Mouse (Mus musculus): ENCODE measurements around the gene Rad51. TPM values are rescaled to one million over a fixed set of nuclear protein-coding genes. Genes with fewer than 3 reads are reported as not detected.

Gene Rad51
- polyA plus RNA-seq, 1 experiment from 2014 or later, result 21.8 TPM

DNA sequence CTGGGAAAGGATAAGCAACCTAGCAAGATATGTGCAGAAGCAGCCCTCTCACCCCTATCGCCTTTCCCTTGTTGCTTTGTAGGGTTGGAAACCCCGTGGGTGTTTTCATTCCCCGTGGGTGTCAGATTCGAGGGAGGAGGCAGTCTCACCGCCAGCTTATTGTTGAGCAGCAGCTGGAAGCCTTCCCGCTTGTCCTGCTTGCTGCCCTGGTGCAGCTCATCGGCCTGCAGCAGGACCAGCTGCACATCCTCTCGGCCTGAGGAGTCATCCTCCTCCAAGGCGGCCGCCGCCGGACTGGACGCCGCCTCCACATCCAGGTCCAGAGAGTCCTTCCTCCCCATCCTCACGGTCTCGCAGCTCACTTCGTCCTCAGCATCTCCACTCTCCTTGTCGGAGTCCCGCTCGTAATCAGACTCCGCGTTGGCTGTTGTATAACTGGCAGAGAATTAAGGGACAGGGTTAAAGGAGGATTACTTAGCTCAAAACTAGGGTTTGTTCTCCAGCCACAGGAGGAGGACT lies 34.6 kb downstream of the Rad51 start:
- Histone ChIP-seq H3K4me1 (replicated peaks) (no peaks in the 10 kb centered on the region), H3K9me3 (replicated peaks) (no peaks in the 10 kb centered on the region), H3K9ac (no peak overlapping the region), H3K27ac (no peak overlapping the region), H3K36me3 (peaks cover 83% of the 10 kb centered on the region), H3K27me3 (no peaks in the 10 kb centered on the region), H3K4me3 (no peak overlapping the region), H3K4me2 (no peak overlapping the region)
- 0 out of 2 replicates have a peak, but pooled peaks have one; percentile 39 for ATAC-seq (replicated peaks; ENCODE audit: insufficient number of reproducible peaks, insufficient read depth, low FRiP score, low read depth)
- 69% methylated on average over 22 of the region's 22 CpGs for WGBS

DNA sequence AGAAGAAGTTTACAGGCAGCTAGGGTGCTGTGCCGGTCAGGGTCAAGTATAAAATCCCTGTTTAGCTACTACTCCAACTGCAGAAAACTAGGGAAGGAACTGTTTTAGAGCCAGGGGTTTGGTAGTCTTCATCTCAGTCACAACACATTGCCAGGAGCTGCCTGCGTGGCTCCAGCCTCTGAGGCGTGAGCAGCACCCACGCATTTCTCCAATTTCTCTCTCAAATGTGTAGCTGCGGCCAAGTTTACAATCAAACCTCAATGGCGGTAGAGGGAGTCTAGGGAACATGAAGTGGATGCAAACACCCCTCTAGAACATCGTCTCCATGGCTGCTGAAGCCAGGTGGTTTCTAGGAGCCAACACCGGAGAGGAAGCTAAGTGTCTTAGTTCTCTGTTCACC lies 35.2 kb downstream of the Rad51 start:
- H3K27me3 ChIP-seq, result no peaks in the 10 kb centered on the region
- no peak for ATAC-seq (replicated peaks; ENCODE audit: insufficient number of reproducible peaks, insufficient read depth, low FRiP score, low read depth)
- peaks cover 84% of the 10 kb centered on the region for H3K36me3 ChIP-seq
- no peak overlapping the region for H3K4me2 ChIP-seq
- no peaks in the 10 kb centered on the region for H3K4me1 ChIP-seq (replicated peaks)
- no peak overlapping the region for H3K4me3 ChIP-seq
- H3K9me3 ChIP-seq (replicated peaks), result no peaks in the 10 kb centered on the region
- no peak overlapping the region for H3K9ac ChIP-seq
- H3K27ac ChIP-seq, result no peak overlapping the region
- 83% methylated on average over 8 of the region's 8 CpGs for WGBS

DNA sequence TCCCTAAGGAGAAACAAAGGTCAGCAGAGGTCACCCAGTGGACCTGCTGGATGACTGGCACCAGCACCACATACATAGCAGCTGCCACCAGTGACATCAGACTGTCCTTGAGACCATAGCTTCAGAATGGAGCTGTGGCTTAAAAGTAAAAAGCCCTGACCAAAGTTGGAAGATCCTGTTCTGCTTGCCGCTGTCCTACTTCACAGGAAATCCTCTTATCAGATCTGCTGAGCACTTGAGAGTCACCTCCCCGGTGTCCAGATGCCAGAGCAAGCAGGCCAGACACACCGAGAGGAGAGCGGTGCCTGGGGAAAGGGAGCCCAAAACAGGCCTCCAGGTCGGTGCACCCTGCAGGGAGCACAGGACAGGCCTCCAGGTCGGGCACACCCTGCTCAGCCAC lies 39.7 kb downstream of the Rad51 start:
- no peak overlapping the region for H3K4me2 ChIP-seq
- no peaks in the 10 kb centered on the region for H3K27me3 ChIP-seq
- peaks cover 12% of the 10 kb centered on the region for H3K4me1 ChIP-seq (replicated peaks)
- no peaks in the 10 kb centered on the region for H3K9me3 ChIP-seq (replicated peaks)
- H3K4me3 ChIP-seq, result no peak overlapping the region
- no peak for ATAC-seq (replicated peaks; ENCODE audit: insufficient number of reproducible peaks, insufficient read depth, low FRiP score, low read depth)
- no peak overlapping the region for H3K27ac ChIP-seq
- no peak overlapping the region for H3K9ac ChIP-seq
- H3K36me3 ChIP-seq, result peaks cover 68% of the 10 kb centered on the region
- WGBS, result 50% methylated on average over 6 of the region's 6 CpGs

DNA sequence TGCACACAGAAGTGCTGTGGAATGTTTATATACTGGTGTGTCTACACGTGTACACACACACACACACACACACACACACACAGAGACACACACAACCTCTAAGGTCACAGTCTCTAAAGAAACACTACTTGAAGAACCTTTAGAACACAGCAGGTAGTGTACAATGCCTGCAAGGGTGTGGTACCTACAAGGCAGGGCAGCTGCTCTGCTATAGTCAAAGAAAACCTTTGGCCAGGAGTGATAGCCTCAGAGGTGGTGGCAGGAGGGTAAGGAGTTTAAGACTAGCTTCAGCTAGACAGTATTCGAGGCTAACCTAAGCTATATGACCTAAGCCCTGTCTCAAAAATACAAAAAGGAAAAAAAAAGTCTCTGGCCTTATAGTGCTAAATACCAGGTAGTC lies 42.1 kb downstream of the Rad51 start:
- Histone ChIP-seq H3K9me3 (replicated peaks) (no peaks in the 10 kb centered on the region), H3K9ac (no peak overlapping the region), H3K27ac (no peak overlapping the region), H3K4me1 (replicated peaks) (peaks cover 15% of the 10 kb centered on the region), H3K4me2 (no peak overlapping the region), H3K36me3 (peaks cover 45% of the 10 kb centered on the region), H3K27me3 (no peaks in the 10 kb centered on the region), H3K4me3 (no peak overlapping the region)
- 86% methylated on average over 2 of the region's 2 CpGs for whole genome bisulfite sequencing
- no peak for ATAC-seq (replicated peaks; ENCODE audit: insufficient number of reproducible peaks, insufficient read depth, low FRiP score, low read depth)

DNA sequence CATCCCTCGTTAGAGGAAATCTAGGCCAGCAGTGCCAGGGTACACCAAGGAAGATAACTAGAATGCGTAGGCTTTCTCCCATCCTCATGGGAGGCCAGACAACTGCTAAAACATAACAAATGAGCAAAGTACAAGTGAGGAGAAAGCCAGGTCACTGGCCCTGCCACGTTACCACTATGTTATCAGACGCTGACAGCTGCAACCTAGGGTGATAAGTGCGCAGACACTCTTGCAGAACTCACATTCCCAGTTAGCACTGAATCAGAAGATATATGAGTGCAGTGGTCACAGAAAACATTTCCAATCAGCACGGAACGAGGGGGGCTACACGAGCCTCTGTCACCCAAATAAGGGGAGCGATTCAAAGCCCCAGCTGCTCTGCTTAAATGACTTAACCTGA lies 42.8 kb downstream of the Rad51 start:
- Histone ChIP-seq H3K36me3 (peaks cover 39% of the 10 kb centered on the region), H3K4me2 (peak overlapping the region; percentile 92), H3K4me3 (peak overlapping the region; percentile 92), H3K27me3 (no peaks in the 10 kb centered on the region), H3K9ac (0 out of 2 replicates have a peak overlapping the region, but pooled peaks have one; percentile 93), H3K9me3 (replicated peaks) (no peaks in the 10 kb centered on the region), H3K4me1 (replicated peaks) (peaks cover 15% of the 10 kb centered on the region), H3K27ac (no peak overlapping the region)
- no peak for ATAC-seq (replicated peaks; ENCODE audit: insufficient number of reproducible peaks, insufficient read depth, low FRiP score, low read depth)
- 29% methylated on average over 9 of the region's 9 CpGs for WGBS

DNA sequence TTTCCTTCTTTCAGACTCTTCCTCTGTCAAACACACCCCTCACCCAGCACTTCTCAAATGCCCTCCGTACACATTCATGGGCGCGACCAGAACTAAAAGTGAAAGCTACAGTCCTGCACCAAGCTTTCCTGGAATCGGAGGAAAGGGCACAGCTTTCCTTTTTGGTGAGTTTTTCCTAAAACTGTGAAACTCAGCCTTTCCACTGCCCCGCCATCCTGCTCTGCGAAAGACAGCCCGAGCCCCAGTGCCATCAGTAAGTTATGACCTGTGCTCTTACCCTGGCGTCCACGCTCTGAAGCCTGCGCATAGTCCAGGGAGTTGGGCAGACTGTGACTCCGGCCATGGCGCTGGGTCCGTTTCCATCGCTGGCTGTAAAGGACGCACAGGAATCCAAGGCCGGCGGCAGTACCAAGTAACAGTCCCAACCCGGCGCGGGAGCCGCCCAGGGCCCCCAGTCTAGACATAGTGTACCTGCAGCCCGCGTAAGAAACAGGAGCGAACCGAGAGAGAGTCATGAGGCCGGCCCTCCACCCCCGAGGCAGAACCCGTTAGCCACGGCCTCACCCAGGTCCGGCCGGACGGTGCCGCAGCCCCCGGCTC lies 43.6 kb downstream of the Rad51 start:
- Histone ChIP-seq H3K4me3 (peak overlapping the region; percentile 92), H3K27ac (peak overlapping the region; percentile 68), H3K9me3 (replicated peaks) (no peaks in the 10 kb centered on the region), H3K9ac (peak overlapping the region; percentile 93), H3K4me2 (peak overlapping the region; percentile 92), H3K4me1 (replicated peaks) (peaks cover 18% of the 10 kb centered on the region), H3K36me3 (peaks cover 31% of the 10 kb centered on the region), H3K27me3 (no peaks in the 10 kb centered on the region)
- no peak for ATAC-seq (replicated peaks; ENCODE audit: insufficient number of reproducible peaks, insufficient read depth, low FRiP score, low read depth)
- WGBS, result 3% methylated on average over 34 of the region's 34 CpGs

DNA sequence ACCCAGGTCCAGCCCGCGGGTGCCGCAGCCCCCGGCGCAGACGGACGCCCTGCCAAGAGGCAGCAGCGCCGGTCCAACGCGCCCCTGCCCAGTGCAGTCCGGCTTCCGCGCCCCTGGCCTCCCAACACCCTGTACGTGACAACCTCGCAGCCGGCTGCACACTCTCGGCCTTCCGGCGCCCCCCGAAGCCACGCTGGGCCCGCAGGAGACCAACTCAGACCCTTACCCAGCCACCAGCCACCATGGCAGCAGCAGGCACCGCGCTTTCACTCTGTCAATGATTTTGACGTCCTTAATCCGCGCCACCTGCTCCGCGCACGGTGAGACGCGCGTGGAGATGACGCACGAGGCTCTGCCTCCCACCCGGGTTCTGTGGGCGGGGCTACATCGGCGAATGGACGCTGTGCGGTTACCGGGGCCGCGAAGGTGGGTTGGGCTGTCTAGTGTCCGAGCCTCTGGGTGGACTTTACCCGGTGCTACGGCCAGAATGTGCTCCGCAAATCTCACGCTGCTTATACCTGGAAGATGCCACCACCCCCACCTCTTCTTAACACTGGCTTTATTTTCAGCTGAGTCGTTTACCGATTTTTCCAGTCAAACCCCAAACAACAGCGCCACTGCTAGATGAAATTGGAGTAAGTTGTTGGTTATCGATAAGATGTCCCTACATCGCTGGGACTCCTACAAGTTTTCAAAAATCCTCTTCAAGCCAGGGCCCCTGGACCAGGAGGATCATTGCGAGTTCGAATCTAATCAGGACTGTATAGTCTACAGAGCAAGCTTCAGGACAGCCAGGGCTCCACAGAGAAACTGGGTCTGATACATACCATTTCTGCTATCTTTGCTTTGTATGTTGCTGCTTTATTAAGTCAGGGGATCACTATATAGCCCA lies 44.3 kb downstream of the Rad51 start, which contains the start of gene Rmdn3:
TSS of gene Rmdn3 (minus strand) at position 354 of the 892 bp plus-strand sequence.
- H3K4me2 ChIP-seq, result peak within 1 kb of the TSS; percentile 92
- H3K4me3 ChIP-seq, result peak within 1 kb of the TSS; percentile 92
- WGBS, result 1% methylated on average over 56 of the region's 57 CpGs
- H3K9me3 ChIP-seq (replicated peaks), result no peaks in the 10 kb centered on the region
- H3K9ac ChIP-seq, result peak within 1 kb of the TSS; percentile 93
- H3K4me1 ChIP-seq (replicated peaks), result peaks cover 22% of the 10 kb centered on the region
- H3K27me3 ChIP-seq, result no peaks in the 10 kb centered on the region
- peaks cover 23% of the 10 kb centered on the region for H3K36me3 ChIP-seq
- peak; percentile 83 for ATAC-seq (replicated peaks; ENCODE audit: insufficient number of reproducible peaks, insufficient read depth, low FRiP score, low read depth)
- peak within 1 kb of the TSS; percentile 68 for H3K27ac ChIP-seq

DNA sequence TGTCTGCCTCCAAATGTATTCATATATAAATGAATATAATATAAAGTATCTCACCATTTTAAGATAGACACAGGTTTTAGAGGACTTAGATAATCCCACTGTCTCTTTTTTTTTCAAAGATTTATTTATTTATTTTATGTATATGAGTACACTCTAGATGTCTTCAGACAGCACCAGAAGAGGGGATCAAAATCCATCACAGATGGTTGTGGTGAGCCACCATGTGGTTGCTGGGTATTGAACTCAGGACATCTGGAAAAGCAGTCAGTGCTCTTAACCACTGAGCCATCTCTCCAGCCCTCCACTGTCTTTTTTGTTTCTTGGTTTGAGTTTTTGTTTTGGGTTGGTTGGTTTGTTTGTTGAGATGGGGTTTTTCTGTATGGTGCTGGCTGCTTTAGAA lies 45.2 kb downstream of the Rad51 start:
- H3K4me3 ChIP-seq, result no peak overlapping the region
- H3K9ac ChIP-seq, result no peak overlapping the region
- H3K27ac ChIP-seq, result no peak overlapping the region
- peaks cover 14% of the 10 kb centered on the region for H3K36me3 ChIP-seq
- H3K27me3 ChIP-seq, result no peaks in the 10 kb centered on the region
- no peak for ATAC-seq (replicated peaks; ENCODE audit: insufficient number of reproducible peaks, insufficient read depth, low FRiP score, low read depth)
- H3K9me3 ChIP-seq (replicated peaks), result no peaks in the 10 kb centered on the region
- H3K4me2 ChIP-seq, result no peak overlapping the region
- peaks cover 22% of the 10 kb centered on the region for H3K4me1 ChIP-seq (replicated peaks)

DNA sequence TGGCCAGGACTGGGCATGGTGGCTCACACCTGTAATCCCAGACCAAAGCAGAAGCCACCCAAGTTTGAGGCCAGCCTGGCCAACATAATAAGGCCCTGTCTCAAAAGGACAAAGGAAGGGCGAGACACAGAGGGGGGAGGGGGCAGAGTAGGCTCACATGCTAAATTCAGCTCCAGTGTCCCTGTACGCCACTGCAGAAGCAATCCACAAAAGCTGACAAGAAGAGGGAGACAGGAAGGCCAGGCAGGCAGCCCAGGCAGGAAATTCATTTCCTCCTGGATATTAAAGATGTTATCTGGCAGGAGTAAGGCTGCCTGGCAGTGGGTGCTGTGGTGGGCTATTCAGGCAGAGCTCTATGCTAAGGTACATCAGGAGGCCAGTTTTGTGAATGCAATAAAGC lies 48.7 kb downstream of the Rad51 start:
- 22% methylated on average over 2 of the region's 2 CpGs for WGBS
- Histone ChIP-seq H3K36me3 (no peaks in the 10 kb centered on the region), H3K4me2 (no peak overlapping the region), H3K9me3 (replicated peaks) (no peaks in the 10 kb centered on the region), H3K4me1 (replicated peaks) (peaks cover 11% of the 10 kb centered on the region), H3K27ac (peak overlapping the region; percentile 31), H3K27me3 (peaks cover 9% of the 10 kb centered on the region; the same call in 1 of the 2 replicates), H3K4me3 (no peak overlapping the region), H3K9ac (no peak overlapping the region)
- no peak for ATAC-seq (replicated peaks; ENCODE audit: insufficient number of reproducible peaks, insufficient read depth, low FRiP score, low read depth)

DNA sequence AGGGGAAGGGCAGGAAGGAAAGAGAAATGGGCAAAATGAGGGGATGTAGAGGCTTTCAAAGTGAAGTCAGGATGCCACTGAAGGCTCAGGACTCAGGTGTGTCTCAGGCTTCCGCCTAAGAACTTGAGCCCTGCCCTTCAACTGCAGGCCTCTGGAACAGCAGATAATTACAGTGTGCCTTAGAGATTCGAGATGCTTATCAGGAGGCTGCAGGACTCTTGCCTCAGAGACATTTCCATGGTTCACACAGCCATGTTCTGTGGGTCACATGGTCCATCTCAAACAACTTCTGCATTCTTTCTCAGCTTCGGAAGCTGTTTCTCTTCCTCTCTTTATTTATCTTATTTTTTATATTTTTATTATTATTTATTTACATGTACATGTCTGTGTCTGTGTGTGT lies 50.5 kb downstream of the Rad51 start:
- no peak overlapping the region for H3K27ac ChIP-seq
- H3K4me2 ChIP-seq, result no peak overlapping the region
- H3K36me3 ChIP-seq, result no peaks in the 10 kb centered on the region
- H3K4me1 ChIP-seq (replicated peaks), result peaks cover 23% of the 10 kb centered on the region
- H3K4me3 ChIP-seq, result no peak overlapping the region
- 59% methylated on average over 3 of the region's 3 CpGs for WGBS
- H3K27me3 ChIP-seq, result peaks cover 20% of the 10 kb centered on the region
- no peak for ATAC-seq (replicated peaks; ENCODE audit: insufficient number of reproducible peaks, insufficient read depth, low FRiP score, low read depth)
- H3K9ac ChIP-seq, result no peak overlapping the region
- no peaks in the 10 kb centered on the region for H3K9me3 ChIP-seq (replicated peaks)

DNA sequence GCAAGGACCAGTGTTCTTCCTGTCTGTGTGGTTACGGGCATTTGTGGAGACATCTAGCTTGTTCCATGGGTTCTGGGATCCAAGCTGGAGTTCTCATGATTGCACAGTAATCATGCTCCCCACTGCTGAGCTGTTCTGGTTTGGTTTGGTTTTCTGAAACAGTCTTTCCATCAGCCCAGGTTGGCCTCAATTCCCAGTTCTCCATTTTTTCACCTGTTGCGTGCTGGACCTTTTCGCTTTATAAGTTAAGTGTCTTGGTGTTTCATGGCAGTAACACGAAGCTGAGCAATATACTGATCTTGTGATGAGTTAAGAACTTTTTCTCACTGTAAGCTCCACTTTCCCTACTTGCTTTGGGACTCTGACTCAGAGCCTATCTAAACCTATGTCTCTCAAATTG lies 51.4 kb downstream of the Rad51 start:
- 82% methylated on average over 4 of the region's 4 CpGs for WGBS
- Histone ChIP-seq H3K9me3 (replicated peaks) (no peaks in the 10 kb centered on the region), H3K9ac (no peak overlapping the region), H3K4me3 (no peak overlapping the region), H3K27me3 (peaks cover 21% of the 10 kb centered on the region), H3K4me2 (no peak overlapping the region), H3K27ac (no peak overlapping the region), H3K36me3 (no peaks in the 10 kb centered on the region), H3K4me1 (replicated peaks) (peaks cover 23% of the 10 kb centered on the region)
- ATAC-seq (replicated peaks; ENCODE audit: insufficient number of reproducible peaks, insufficient read depth, low FRiP score, low read depth), result no peak

All from heart, embryonic 15.5 days (tissue).